Mouse (Mus musculus) cerebellum, adult 8-10 months (tissue): ENCODE data around the gene Abcd4.

Experiments
- DNase-seq: peaks from one replicate; pipeline ENCODE4 v3.0.0; 2022

The Abcd4 gene

DNA sequence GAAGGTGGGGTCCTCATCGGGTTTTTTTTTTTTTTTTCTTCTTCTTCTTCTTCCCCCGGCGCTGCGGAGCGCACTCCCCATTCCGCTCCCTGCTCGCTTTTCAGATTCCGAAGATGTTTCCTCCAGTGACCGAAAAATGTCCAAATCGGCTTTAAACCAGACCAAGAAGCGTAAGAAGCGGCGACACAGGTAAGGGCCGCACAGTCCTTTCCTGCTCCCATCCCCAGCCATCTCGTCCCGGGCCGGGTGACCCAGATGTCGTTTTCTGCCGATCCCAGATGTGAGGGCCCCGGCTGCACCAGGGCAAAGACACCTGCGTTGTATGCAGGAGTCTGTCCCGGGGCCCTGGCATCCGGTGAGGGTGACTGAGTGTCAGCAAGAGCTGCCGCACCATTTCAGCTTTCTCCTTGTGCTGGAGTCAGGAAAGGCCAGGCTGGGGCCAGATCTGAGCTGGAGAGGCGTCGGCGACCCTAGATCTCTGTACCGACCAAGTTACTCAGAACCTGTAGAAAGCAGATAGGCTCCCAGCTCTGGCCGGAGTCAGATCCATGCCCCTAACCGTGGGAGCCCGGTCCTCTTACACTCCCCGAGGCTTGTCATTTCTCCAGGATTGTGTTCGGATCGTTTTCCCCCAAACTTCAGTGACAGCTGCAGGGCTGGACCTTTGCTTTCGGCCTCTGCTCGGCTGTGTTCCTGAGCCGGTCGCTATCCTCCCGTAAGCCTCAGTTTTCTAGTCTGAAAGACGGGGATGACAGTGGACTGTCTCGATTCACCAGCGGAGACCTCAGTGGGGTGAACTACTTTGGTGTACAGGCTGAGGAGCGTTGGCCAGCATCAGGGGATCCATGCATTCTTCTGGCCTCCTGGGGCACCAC lies 45.5 kb downstream of the Abcd4 start:
- peak; percentile 37 for DNase-seq

DNA sequence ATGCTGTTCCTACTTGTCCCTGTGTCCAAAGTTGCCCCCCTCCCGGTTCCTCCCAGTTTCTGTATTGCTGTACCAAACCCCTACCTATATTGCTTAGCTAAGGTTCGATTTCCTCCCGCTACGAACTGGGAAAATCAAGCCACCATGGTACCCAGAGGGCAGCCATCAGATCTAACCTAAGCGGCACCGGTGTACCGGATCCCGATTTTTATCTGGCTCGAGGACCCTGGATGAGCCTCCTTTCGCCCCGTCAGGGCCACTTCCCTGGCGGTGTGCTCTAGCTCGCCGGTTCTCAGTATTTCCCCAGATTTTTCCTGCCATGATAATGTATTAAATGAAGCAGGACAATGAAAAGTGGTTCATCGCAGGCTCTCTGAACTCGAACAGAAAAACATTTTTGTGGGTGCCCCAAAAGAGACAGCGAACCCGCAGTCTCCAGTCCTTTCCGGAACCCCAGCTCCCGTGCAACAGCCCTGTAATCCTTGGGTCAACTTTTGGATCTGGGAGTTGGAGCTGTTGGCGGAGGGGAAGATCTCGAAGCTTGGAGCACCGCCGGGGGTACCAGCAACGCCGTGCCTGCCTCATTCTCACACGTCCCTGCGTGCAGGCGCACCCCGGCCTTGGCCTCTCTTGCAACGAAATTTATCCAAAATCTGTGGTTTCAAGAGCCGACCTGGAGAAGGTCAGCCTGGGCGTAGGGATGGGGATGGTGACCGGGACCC lies 46.4 kb downstream of the Abcd4 start:
- no peak for DNase-seq

DNA sequence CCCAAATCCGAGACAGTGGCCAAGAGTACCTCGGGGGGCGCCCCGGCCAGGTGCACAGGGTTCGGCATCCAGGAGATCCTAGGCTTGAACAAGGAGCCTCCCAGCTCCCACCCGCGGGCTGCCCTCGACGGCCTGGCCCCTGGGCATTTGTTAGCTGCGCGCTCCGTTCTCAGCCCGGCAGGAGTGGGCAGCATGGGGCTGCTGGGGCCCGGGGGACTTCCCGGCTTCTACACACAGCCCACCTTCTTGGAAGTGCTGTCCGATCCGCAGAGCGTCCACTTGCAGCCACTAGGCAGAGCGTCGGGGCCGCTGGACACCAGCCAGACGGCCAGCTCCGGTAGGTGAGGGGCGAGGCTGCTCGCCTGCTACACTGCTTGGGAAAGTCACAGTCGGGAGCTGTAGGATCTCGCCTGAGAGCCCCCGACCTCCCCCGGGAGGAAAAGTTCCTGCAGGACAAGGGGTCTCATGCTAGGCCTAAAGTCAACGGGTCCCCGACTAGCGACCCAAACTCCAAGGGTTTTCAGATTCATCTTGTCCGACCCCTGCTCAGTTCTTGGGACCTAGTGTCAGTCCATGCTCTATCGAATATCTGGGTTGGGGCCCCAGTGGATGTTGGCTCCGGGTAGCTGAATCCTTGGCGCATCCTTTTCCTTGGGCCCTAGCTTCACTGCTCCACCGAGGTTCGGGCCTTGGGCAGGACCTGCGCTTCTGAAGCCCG lies 47.1 kb downstream of the Abcd4 start:
- no peak for DNase-seq

DNA sequence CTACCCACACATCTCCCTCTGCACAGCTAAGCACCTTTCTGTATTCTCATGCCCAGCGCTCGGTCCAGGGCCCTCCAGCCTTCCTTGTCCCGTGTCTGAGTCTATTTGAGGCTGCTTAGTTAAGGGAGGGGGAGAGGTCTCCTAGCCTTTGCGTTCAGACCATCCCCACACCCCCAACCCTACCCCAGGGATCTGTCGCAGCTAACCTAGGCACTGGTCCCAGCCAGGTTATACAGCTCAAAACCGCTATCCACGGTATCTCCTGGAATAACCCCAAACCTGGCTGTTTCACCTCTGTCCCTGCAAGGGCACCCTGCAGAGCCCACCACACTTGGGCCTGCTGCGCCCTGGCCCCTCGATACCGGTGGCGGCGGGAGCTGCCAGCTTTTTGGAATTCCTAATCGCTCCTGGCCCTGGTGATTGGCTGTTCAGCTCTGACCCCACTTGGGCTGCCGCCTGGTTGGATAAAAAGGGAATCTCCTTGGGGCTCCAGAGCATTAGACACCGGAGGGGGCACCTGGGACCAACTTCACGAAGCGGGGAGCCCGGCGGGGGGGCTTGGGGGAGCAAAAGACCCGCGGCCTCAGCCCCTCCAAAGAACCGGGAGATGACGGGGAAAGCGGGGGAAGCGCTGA lies 47.8 kb downstream of the Abcd4 start, which contains the start of gene Vsx2:
Vsx2 (plus strand) TSS at position 427 of the 635 bp plus-strand sequence.
- DNase-seq = no peak

DNA sequence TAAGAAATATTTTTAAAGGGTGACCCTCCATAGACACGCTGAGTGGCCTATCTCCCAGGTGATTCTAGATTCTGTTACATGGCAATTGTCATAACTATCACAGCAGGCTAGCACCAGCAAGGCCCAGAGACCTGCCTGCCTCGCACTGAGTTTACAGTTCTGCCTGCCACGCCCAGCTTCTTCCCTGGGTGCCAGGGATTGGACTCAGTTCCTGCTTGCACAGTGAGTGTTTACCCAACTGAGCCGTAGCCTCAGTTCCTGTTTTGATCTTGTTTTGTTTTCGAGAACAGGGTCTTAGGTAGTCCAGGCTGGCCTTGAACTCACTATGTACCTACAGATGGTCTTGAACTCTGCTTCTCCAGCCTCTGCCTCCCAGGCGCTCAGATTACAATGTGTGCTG lies 49.6 kb downstream of the Abcd4 start:
- no peak for DNase-seq

DNA sequence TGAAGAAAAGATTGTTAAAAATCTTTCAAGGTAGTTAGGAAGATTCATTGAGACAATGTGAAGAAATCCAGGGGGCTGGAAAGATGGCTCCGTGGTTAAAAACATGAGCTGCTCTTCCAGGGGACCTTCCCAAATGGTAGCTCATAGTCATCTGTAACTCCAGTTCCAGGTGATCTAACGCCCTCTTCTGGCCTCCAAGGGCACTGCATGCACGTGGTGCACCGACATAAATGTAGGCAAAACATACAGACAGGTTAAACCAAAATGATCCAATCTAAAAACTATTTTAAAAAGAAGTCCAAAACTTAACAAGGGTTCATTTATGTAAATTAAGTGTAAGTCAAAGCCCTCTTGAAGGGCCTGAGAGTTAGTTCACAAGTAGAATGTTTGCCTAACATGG lies 54.7 kb downstream of the Abcd4 start:
- no peak for DNase-seq

DNA sequence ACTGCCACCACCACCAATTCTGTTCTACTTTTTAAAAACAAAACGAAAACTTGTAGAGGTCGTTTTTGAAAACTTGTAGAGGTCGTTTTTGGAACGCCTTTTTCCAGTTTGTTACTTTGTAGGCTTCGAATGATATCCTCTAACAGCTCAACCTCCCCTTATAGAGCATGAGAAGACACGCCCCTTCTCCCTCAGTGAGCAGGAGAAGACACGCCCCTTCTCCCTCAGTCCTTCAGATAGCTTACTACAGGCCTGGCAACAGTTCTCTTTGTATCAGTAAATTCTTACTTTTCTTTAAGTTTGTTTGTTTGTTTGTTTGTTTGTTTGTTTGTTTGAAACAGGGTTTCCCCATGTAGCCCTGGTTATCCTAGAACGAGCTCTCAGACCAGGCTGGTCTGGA lies 62.0 kb downstream of the Abcd4 start:
- DNase-seq = no peak
